Mouse (Mus musculus) ES-E14 (cell line): ENCODE measurements around the gene 5031439G07Rik. TPM values are rescaled to one million over a fixed set of nuclear protein-coding genes. Genes with fewer than 3 reads are reported as not detected.

Experiments
- DNase-seq: peaks from one replicate; pipeline ENCODE4 v3.0.0-alpha.2; 2013; ENCODE audit warnings: low read depth, low spot score
- H3K27ac ChIP-seq: 2 replicates; pipeline ENCODE4 v1.5.1; 2012; ENCODE audit warnings: low read depth, mild to moderate bottlenecking, low read length, moderate library complexity, mixed read lengths; ENCODE audit not compliant: poor library complexity, insufficient read depth, severe bottlenecking
- H3K36me3 ChIP-seq: 2 replicates; pipeline ENCODE4 v1.6.1; 2012; ENCODE audit warnings: mild to moderate bottlenecking, low read length, moderate library complexity, mixed read lengths; ENCODE audit not compliant: control insufficient read depth, poor library complexity, insufficient read depth, severe bottlenecking
- H3K4me1 ChIP-seq, 2 experiments: fragments of 150-350 bp in 1 of 2; sonication (generic) in 1 of 2; 2 replicates each; pipeline ENCODE4 v1.6.1; 2012; ENCODE audit warnings: low read length in 2 of 2, mild to moderate bottlenecking in 1 of 2, mixed read lengths in 1 of 2; ENCODE audit not compliant: control insufficient read depth in 2 of 2, insufficient read depth in 2 of 2, poor library complexity in 1 of 2
- H3K4me3 ChIP-seq, 2 experiments: fragments of 150-350 bp in 1 of 2; sonication (generic) in 1 of 2; 2 replicates each; pipeline ENCODE4 v1.5.1; 2012; ENCODE audit warnings: low read length in 2 of 2, low read depth in 1 of 2, mild to moderate bottlenecking in 1 of 2, mixed read lengths in 1 of 2; ENCODE audit not compliant: insufficient read depth in 1 of 2, poor library complexity in 1 of 2, severe bottlenecking in 1 of 2
- H3K9ac ChIP-seq: 2 replicates; pipeline ENCODE4 v1.6.1; 2012; ENCODE audit warnings: low read depth, mild to moderate bottlenecking, low read length, mixed read lengths; ENCODE audit not compliant: poor library complexity, insufficient read depth, severe bottlenecking
- H3K9me3 ChIP-seq: fragments of 150-350 bp; sonication (generic); 2 replicates; pipeline ENCODE4 v1.6.1; 2012; ENCODE audit warnings: low read depth, mild to moderate bottlenecking, low read length; ENCODE audit not compliant: control insufficient read depth, insufficient read depth
- CHD2 ChIP-seq: IDR thresholded peaks from 2 replicates; pipeline ENCODE4 v1.6.1; 2014; ENCODE audit warnings: mild to moderate bottlenecking, low read depth, low read length, inconsistent platforms
- HCFC1 ChIP-seq: IDR thresholded peaks from 2 replicates; pipeline ENCODE4 v1.6.1; 2012; ENCODE audit warnings: low read length, inconsistent platforms, borderline replicate concordance; ENCODE audit not compliant: insufficient read depth
- MAFK ChIP-seq: IDR thresholded peaks from 2 replicates; pipeline ENCODE4 v1.6.1; 2014; ENCODE audit warnings: mild to moderate bottlenecking, low read depth, low read length, inconsistent platforms; ENCODE audit not compliant: insufficient read depth
- ZC3H11A ChIP-seq: IDR thresholded peaks from 2 replicates; pipeline ENCODE4 v1.6.1; 2012; ENCODE audit warnings: low read depth, mild to moderate bottlenecking, inconsistent platforms, low read length, borderline replicate concordance
- ZNF384 ChIP-seq: IDR thresholded peaks from 2 replicates; pipeline ENCODE4 v1.6.1; 2012; ENCODE audit warnings: low read depth, low read length, inconsistent platforms
- in situ Hi-C, 2 experiments: fragments of 600-800 bp; cut with MboI; formaldehyde crosslinking; loops; one replicate each; pipeline ENCODE4 v1.15.1; 2025; ENCODE audit warnings: low sequenced_read_pairs in 2 of 2, inconsistent platforms in 1 of 2; ENCODE audit not compliant: unreplicated experiment in 2 of 2
- total RNA-seq: library from RNA; depleted of rRNA; stranded (reverse); fragments of 300-350 nt; gene quantifications from 2 replicates; pipeline ENCODE4 v1.2.3, GENCODE M21; 2012

5031439G07Rik gene
- total RNA-seq, 1 experiment, result 18.4 TPM

- no peak for DNase-seq
- Histone ChIP-seq H3K27ac (no peak overlapping the region), H3K9me3 (no peaks in the 10 kb centered on the region), H3K4me3 (no peak overlapping the region), H3K4me1 (peaks cover 0 to 2% of the 10 kb centered on the region in 2 experiments; a peak in 1 of 4 replicates), H3K9ac (no peak overlapping the region; the same call in 1 of the 2 replicates), H3K36me3 (peaks cover 23% of the 10 kb centered on the region)
- TF ChIP-seq ZC3H11A, result no peak
- TF ChIP-seq HCFC1, result no peak
- no peak for TF ChIP-seq ZNF384
- no peak for TF ChIP-seq CHD2
- TF ChIP-seq MAFK, result no peak
- in situ Hi-C loops, result loop anchor here in 1 of 2 experiments (10.0 kb wide), 1 partner anchor 251 kb away; no protein-coding TSS in a partner anchor
These were observed 62.8 kb downstream of the 5031439G07Rik start for GRCm38 (mm10) chr15:84925495-84926018.

- H3K4me3 ChIP-seq, result peak overlapping the region; percentile 40 to 74
- peaks cover 18% of the 10 kb centered on the region for H3K36me3 ChIP-seq
- in situ Hi-C loops, result loop anchor here in 1 of 2 experiments (10.0 kb wide), 1 partner anchor 250 kb away; no protein-coding TSS in a partner anchor
- H3K4me1 ChIP-seq, result peaks cover 0 to 2% of the 10 kb centered on the region in 2 experiments; a peak in 1 of 4 replicates
- H3K27ac ChIP-seq, result no peak overlapping the region
- H3K9ac ChIP-seq, result peak overlapping the region; percentile 25; the same call in 1 of the 2 replicates
- no peaks in the 10 kb centered on the region for H3K9me3 ChIP-seq
- DNase-seq, result peak; percentile 59
- TF ChIP-seq ZNF384 (no peak), HCFC1 (no peak), MAFK (no peak), CHD2 (no peak), ZC3H11A (no peak)
These were observed 63.5 kb downstream of the 5031439G07Rik start for GRCm38 (mm10) chr15:84924781-84925315.

GRCm38 (mm10) chr15:84923508-84924181 lies 64.7 kb downstream of the 5031439G07Rik start:
- Histone ChIP-seq H3K9ac (peak overlapping the region; percentile 97), H3K4me3 (peak overlapping the region; percentile 74 to 95), H3K36me3 (peaks cover 12% of the 10 kb centered on the region), H3K9me3 (no peaks in the 10 kb centered on the region), H3K27ac (peak overlapping the region; percentile 79), H3K4me1 (peaks cover 0 to 2% of the 10 kb centered on the region in 2 experiments; a peak in 1 of 4 replicates)
- in situ Hi-C loops, result loop anchor here in 1 of 2 experiments (10.0 kb wide), 1 partner anchor 249 kb away; no protein-coding TSS in a partner anchor
- no peak for TF ChIP-seq ZNF384
- TF ChIP-seq MAFK, result no peak
- no peak for TF ChIP-seq ZC3H11A
- TF ChIP-seq HCFC1, result no peak
- no peak for TF ChIP-seq CHD2
- no peak for DNase-seq

GRCm38 (mm10) chr15:84922884-84923507 lies 65.4 kb downstream of the 5031439G07Rik start, which contains the start of gene Nup50:
TSS of gene Nup50 (plus strand) at chr15:84923411.
- DNase-seq, result peak; percentile 98
- Histone ChIP-seq H3K27ac (peak within 1 kb of the TSS; percentile 79), H3K4me3 (peak within 1 kb of the TSS; percentile 74 to 95), H3K9me3 (no peaks in the 10 kb centered on the region), H3K36me3 (peaks cover 10% of the 10 kb centered on the region), H3K4me1 (peaks cover 0 to 2% of the 10 kb centered on the region in 2 experiments; a peak in 1 of 4 replicates), H3K9ac (peak within 1 kb of the TSS; percentile 97)
- in situ Hi-C loops, result loop anchor here in 1 of 2 experiments (10.0 kb wide), 1 partner anchor 248 kb away; no protein-coding TSS in a partner anchor
- peak; percentile 50; the same call in 1 of the 2 replicates for TF ChIP-seq HCFC1
- TF ChIP-seq MAFK, result no peak
- TF ChIP-seq ZC3H11A, result no peak
